Mouse (Mus musculus): ENCODE data around the gene Slc22a16.

Slc22a16 gene

DNA sequence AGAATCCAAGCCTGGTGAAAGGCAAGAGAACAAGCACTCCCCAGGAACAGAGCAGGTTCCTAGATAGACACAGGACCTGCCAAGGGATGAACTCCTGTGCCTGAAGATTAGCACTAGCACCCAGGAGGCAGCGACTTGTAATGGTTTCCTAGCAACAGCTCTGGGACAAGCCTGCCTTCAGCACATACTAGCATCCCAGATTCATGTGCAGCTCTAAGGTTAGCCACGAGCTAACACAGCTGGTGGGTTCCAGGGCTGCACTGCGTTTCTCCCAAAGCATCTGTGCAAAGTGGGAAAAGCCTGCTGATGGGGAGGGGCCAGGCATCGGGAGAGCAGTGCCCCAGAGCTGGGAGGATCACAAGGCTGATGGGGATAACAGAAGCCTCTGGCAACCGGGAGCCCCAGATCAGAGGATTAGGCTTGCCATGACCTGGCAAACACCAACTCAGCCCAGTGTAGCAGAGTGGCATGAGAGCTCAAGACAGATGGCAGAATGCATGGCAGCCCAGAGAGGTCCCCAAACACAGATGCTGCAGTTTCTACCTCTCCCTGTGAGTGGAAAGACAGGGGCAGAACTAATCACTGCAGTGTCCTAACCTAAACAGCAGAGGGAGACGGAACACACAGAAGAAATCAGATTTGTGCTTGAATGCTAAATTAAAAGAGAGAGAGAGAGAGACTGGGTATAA is 34.7 kb downstream of the Slc22a16 start:
- in situ Hi-C loops (cut with MboI), result no loop called here

DNA sequence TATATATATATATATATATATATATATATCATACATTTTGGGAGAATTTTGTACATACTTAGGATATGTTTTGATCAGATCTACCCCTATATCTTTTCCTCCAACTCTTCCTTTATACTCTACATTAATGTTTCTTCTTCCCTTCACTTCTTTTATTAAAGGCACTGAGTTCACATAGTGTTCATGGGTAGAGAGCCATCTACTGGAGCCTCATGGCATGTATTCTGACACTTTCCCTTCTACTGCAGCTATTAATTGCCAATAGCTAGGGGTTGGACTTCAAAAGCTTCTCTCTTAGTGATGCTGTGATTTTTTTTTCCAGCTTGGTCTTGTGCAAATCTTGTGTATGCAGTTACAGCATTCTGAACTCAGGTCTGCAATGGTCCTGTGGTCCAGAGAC is 47.8 kb downstream of the Slc22a16 start:
- in situ Hi-C loops (cut with MboI), result no loop called here

DNA sequence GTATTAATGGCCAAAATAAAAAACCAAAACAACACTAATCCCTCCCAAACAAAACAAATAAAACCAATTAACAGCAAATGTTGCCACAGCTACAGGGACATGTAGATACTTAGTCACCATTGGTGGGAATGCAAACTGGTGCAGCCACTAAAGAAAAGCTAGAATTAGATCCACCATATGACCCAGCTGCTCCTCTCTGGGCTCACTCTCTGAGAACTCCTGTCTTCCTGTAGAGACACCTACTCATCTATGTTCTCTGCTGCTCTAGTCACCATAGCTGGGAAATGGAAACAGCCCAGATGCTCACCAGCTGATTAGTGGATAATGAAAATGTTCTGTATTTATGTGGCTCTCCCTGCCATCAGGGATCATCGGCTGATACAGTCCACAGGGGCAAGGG is 49.6 kb downstream of the Slc22a16 start:
- in situ Hi-C loops (cut with MboI), result no loop called here

DNA sequence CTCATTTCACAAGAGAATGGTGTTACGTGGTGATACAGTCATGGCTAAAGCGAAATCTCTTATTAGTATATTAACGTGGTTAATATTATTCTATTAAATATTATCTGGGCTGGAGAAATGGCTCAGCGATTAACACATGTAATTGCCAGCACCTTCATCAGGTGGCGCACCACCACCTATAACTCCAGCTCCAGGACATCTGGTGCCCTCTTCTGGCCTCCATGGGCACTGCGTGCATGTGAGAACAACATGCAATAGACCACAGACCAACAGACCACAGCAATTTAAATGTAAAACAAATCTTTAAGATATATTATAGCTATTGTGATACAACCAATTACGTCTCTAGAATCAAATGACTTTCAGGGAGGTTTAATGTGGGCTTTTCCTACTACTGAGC is 59.0 kb downstream of the Slc22a16 start:
- in situ Hi-C loops (cut with MboI), result no loop called here

DNA sequence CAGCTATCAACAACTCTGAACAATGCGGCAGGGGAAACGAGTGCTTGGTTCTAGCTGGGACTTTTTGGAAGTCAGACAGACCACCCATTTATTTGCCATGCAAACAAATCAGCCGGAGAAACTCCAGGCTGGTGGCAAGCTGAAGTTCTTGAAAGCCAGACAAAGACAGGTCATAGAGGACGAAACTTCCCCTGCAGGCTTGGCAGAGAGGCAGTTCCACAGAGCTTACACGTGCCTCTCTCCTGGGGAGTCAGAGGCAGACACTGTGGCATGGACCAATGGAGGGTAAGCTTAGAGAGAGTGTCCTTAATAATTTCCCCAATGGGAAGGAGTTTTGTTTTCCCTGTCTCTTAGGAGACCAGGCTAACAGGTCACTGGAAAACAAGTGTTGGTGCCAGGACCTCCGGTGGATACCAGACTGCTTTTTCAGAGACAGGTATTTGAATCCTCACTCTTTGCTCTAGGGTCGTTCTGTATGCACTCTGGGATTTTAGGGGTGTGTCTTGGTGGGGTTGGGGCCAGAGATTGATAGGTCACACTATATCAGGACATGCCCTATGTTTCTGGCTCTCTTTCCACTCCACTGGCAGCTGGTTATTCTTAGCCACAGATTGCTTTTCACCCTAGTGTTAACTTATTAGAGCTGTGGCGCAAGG is 59.6 kb downstream of the Slc22a16 start, which contains the start of gene Ddo:
Gene Ddo, plus strand, starts transcription at position 356 of the 656 bp plus-strand sequence.
- in situ Hi-C loops (cut with MboI), result no loop called here

DNA sequence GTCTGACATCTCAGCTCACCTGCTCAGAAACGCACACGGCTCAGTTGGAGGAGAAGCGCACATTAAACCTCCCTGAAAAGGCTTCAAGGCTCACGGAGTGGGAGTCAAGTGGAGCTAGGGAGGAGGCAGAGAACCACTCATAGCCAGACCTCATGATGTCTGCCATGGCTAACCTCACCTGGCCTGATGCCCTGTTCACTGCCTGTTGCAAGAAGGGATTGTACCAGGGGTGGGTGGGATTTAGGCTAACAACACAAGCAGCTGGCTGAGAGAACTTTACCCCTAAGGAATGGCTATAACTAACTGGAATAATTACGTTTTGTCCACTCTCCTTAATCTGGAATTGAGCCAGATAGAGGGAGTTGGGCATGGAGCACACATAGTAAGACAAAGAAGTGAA is 60.3 kb downstream of the Slc22a16 start:
- in situ Hi-C loops (cut with MboI), result no loop called here

DNA sequence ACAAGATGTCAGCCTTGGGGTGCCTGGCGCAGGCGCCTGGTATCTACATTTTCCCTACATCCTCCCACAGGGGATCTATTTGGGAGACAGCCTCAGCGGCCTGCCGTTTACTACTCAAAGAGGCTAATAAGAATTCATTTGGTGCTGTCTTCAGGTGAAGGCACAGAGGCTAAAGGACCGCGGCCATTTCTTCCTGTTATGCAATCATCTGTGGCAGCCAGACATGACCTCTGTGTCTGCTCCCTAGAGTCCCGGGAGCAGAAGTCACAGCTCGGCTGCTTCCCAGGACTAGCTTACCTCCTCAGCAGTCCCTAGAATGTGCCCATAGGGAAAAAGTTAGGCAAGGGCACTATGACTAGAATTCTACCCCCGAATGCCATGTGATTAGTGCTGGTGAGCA is 60.8 kb downstream of the Slc22a16 start:
- in situ Hi-C loops (cut with MboI), result no loop called here

DNA sequence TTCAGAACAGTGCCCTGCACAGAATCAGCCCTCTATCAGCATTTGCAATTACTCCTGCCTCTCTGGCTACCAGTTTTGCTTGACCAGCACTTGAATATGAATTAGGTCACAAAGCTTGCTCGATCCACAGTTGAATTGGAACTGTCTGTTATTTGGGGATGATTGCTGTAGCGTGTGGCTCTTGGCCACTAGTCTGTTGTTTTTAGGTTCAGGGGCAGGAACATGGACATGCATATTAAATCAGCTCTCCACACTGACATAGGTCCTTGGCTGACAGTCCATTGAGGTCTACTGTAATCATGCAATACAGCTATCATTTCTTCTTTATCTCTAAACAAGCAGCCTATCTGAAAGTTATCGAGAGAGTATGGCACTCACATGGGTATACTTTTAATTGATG is 62.0 kb downstream of the Slc22a16 start:
- in situ Hi-C loops (cut with MboI), result no loop called here

DNA sequence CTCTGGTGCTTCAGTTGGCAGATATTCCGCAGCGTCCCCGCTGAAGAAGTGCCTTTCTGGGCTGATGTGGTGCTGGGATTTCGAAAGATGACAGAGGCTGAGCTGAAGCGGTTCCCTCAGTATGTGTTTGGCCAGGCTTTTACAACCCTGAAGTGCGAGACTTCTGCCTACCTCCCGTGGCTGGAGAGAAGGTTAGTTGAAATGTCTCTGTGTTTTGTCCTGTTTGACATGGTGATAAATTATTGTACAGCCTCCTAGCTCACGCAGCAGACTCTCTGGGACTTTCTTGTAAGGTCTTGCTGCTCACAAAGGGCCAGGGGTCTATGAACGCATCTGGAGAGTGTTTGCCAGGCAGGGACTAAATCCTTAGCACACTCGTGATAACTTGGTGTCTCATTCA is 67.2 kb downstream of the Slc22a16 start:
- in situ Hi-C loops (cut with MboI), result no loop called here

DNA sequence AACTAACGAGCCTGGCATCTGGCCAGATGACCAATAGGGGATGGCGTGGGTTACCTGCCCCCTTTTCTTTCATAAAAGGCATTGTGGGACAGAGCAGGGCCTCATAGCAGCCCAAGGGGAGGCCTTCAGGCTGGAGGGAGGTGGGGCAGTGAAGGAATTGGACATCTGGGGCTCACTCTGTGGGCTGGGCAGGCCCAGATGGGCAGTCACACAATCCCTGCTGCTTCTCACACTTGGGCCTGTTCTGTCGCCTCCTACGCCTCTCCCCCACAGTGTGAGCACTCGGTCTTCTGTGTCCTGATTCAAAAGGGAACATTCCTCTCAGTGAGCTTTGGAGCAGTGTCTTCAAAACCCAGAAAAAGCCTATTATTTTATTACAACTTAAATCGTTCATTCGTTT is 68.1 kb downstream of the Slc22a16 start:
- in situ Hi-C loops (cut with MboI), result no loop called here

DNA sequence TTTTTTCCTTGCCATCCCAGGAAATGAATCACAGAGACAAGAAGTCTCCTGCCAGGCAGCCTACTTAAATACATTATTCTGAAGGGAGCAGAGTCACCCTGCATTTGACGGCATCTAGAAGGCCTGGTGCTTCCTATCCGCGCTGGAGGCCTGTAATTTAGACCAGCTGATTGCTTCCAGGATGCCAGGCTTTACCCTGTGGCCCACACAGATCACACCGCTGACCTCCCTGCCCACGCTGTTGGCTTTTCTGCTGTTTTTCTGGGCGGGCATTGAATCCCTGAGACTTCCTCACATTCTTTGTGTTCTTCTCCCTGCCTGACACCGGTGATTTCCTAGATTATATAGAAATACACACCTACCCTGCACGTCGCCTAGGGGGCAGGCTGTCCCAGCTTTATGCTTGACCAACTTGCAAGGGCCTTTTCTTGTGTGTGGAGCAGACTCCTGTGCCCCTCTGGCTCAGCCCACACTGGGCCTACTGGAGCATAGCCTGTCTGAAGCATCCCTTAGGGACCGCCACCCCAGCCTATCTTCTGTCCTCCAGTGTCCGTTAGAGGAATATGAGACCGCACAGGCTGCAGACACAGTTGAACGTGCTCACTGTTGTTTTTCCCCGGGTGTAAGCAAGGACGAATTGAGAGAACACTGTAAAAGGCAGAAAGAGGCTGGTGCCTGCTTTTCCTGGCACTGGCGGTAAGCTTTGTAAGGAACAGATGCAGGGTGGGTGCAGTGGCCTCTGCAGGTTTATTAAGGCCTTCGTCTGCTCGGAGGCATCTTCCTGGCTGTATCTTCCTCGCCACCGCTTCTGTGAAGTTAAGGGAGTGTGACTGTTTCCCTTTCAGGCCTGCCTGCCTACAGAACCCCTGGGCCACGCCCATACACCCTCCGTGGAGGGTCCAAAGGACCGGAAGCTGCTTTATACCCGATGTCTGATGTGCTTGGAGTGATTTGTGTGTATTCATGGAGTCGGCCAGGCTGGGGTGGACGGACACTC is 69.0 kb downstream of the Slc22a16 start:
- in situ Hi-C loops (cut with MboI), result no loop called here

DNA sequence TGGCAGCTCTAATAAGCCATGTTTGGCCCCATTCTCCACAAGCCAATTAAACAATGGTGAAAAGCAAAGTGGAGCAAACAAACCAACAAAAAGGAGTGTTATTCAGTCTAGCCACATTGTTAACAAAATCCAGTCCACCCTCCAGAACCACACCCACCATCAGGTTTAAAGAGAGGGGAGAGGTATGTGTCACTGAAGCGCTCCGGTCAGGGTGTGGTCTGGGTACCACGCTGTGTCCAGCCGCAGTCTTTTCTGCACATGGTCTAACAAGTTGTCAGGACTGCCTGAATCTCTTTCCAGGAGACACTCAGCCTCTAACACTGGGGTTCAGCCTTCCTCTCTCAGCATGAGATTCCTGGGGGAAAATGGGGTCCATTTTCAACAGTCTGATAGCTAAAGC is 70.3 kb downstream of the Slc22a16 start:
- in situ Hi-C loops (cut with MboI), result no loop called here

DNA sequence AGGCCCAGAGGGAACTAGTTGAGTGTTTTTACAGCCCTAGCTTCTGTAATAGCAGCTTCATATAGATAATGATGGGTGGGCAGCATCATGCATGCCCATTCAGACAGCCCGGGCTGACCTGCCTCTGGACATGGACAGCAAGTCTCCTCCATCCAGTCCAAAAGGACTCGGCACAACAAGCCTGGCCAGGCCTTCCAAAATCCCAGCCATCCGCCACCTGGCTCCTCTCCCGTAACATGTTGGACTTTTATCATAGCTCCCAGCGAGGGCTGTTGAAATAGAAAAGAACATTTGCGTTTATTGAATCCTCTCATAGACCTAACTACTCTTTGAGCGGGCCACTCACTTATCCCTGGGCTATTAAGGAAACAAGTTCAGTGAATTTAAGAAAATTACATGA is 71.8 kb downstream of the Slc22a16 start:
- in situ Hi-C loops (cut with MboI), result no loop called here

DNA sequence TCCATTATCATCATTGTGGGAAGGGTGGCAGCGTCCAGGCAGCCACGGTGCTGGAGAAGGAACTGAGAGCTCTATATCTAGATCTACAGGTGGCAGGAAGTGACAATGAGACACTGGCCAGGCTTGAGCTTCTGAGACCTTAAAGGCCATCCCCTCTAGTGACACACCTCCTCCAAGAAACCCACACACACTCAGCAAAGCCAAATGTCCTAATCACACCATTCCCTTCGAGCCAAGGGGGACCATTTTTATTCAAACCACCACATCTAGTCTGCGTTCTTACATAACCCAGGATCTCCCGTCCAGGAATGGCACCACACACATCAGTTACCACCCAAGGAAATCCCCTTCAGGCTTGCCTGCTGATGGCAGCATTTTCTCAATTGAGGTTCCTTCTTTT is 73.0 kb downstream of the Slc22a16 start:
- in situ Hi-C loops (cut with MboI), result no loop called here

DNA sequence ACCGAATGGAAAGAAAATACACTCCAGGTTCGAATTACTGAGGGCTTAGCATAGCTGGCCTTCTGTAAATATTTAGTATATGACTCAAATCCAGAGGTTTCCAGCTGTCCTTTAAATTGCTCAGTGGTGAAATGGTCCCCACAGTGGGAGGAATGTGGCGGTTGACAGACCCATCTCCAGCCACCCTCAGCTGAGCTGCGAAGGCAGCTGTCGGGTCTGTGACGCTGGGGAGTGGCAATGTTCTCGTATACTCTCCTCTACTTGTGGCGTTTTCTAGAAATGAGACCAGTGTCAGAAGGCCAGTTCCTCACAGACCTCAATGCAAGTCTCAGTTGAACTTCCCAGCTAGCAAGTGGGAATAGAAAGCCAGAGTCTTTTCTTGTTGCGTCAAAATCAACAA is 74.3 kb downstream of the Slc22a16 start:
- in situ Hi-C loops (cut with MboI), result no loop called here

DNA sequence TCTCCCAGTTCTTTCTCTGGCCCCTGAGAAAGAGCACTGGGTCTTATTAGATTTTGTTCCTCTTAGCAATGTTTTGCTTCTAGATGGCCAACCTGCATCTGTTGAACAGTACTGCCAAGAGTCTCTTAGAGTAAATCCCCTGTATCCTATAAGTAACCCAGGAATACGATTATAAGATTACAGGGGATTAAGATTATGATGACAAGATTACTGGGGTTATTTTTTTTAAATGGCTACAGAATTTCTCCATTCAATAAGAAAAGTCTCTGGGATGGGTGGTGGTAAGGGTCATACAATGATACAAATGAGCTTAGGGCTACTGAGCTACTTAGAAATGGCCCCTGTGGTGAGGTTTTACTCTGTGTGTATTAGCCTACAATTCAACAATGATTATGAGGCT is 75.2 kb downstream of the Slc22a16 start:
- in situ Hi-C loops (cut with MboI), result no loop called here

DNA sequence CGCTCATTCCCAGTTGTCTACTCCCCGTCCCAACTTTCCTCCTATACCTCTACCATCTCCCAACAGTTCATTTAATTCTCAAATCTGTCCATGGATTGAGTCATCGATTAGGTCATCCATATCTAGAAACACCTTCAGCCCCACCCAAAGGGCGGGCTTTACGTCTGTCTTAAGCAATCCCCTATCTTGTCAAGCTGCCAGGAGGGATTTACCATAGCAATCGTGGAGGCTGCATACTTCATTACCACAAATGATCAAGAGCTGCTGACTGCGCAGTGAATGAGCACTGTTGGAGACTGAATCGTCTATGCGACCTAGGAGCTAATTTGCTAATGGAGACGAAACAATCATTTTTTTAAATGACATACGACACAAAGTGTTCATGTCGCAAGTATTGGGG is 78.6 kb downstream of the Slc22a16 start:
- in situ Hi-C loops (cut with MboI), result no loop called here

DNA sequence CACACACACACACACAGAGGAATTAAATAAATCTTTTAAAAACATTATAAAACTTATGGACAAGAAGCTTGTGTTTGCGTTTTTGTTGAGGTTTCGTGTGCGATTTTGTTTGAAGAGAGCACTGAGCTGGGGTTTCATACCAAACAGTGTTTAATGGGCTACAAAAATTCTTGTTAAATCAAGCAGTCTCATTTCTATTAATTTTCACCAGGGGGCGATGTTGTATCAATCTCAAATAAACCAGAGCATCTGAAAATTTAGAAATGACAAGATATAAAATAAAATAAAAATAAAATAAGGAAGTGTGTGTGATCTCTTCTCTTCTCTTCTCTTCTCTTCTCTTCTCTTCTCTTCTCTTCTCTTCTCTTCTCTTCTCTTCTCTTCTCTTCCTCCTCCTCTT is 79.5 kb downstream of the Slc22a16 start:
- in situ Hi-C loops (cut with MboI), result no loop called here

DNA sequence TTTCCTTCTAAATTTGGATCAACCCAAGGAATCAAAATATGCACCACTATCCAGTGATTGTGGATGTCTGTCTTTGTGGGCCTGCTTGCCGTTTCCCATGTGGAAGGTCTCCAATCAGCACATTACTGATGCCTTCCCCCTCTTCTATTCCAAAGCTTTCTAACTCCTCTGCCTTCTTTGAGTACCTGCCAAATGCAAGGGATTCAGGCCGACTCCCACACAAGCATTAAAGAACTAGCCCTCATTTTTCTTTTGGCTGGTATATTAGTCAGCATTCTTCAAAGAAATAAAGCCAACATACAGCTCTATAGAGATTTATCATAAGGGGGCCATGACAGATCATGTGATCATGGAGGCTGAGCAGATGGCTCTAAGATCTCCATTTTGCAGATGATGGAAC is 81.5 kb downstream of the Slc22a16 start:
- in situ Hi-C loops (cut with MboI), result no loop called here
